Mouse (Mus musculus): ENCODE measurements at regions not wholly inside any gene's neighbourhood (a gene's known extent, or its start where the extent isn't known, plus 50 kb on each side); places are given as distances from the start of the nearest gene placed in this dataset.

- DNase-seq (ENCODE audit: low spot score in 2 of 2): no peak
Measured at GRCm38 (mm10) chr5:61943376-61943775, 134.8 kb downstream of the G6pd2 start.

GRCm38 (mm10) chr5:61985211-61985610 is 176.6 kb downstream of the G6pd2 start:
- DNase-seq (ENCODE audit: low spot score in 2 of 2): no peak

GRCm38 (mm10) chr5:62019506-62019905 is 210.9 kb downstream of the G6pd2 start:
- no peak for DNase-seq (ENCODE audit: low spot score in 2 of 2)

- DNase-seq (ENCODE audit: low spot score in 2 of 2): no peak
Measured at GRCm38 (mm10) chr5:62020260-62020659, 211.6 kb downstream of the G6pd2 start.

GRCm38 (mm10) chr5:62041475-62041874 is 232.9 kb downstream of the G6pd2 start:
- peak; percentile 2 to 24 for DNase-seq (ENCODE audit: low spot score in 2 of 2)

- peak; percentile 11 to 47 for DNase-seq (ENCODE audit: low spot score in 2 of 2)
Measured at GRCm38 (mm10) chr5:62043678-62044077, 235.1 kb downstream of the G6pd2 start.

- no peak for DNase-seq (ENCODE audit: low spot score in 2 of 2)
Measured at GRCm38 (mm10) chr5:62078998-62079397, 270.4 kb downstream of the G6pd2 start.

- peak in 1 of 2 experiments; percentile 13 for DNase-seq (ENCODE audit: low spot score in 2 of 2)
Measured at GRCm38 (mm10) chr5:62089538-62089937, 280.9 kb downstream of the G6pd2 start.

GRCm38 (mm10) chr5:62096052-62096451 is 287.4 kb downstream of the G6pd2 start:
- DNase-seq (ENCODE audit: low spot score in 2 of 2): no peak

- DNase-seq (ENCODE audit: low spot score in 2 of 2): no peak
Measured at GRCm38 (mm10) chr5:62113226-62113625, 304.6 kb downstream of the G6pd2 start.

GRCm38 (mm10) chr5:62113664-62114063 is 305.0 kb downstream of the G6pd2 start:
- DNase-seq (ENCODE audit: low spot score in 2 of 2): no peak

GRCm38 (mm10) chr5:62145178-62145577 is 336.6 kb downstream of the G6pd2 start:
- no peak for DNase-seq (ENCODE audit: low spot score in 2 of 2)

GRCm38 (mm10) chr5:62147399-62147798 is 338.8 kb downstream of the G6pd2 start:
- no peak for DNase-seq (ENCODE audit: low spot score in 2 of 2)

- DNase-seq (ENCODE audit: low spot score in 2 of 2): peak; percentile 9 to 63
Measured at GRCm38 (mm10) chr5:62160528-62160927, 351.9 kb downstream of the G6pd2 start.

GRCm38 (mm10) chr5:62192073-62192472 is 383.5 kb downstream of the G6pd2 start:
- no peak for DNase-seq (ENCODE audit: low spot score in 2 of 2)

- DNase-seq (ENCODE audit: low spot score in 2 of 2): peak in 1 of 2 experiments; percentile 4
Measured at GRCm38 (mm10) chr5:62205384-62205783, 396.8 kb downstream of the G6pd2 start.

All from layer of hippocampus, adult 18-20 months (tissue).